10 mouse cellular contexts compared by ENCODE assay signal in genomic region chr16:31326679-31327078, GRCm38 (mm10). TPM values are rescaled to one million over a fixed set of nuclear protein-coding genes. Genes with fewer than 3 reads are reported as not detected.
A peak's percentile ranks its signal among the peaks of the same experiment; 100 is the strongest.
DNase-seq lines count a peak whose midpoint lies in the region; ATAC-seq and TF ChIP-seq lines count a peak whose summit lies in the region.
"Had no signal": no experiment of that assay in that cellular context is flagged by ENCODE, and none has a peak within 500 bp of the region (broad histone marks: within the 10 kb centered on the region; RNA-seq: fewer than 3 reads in every experiment).

No protein-coding gene starts in this region.

- no peak overlapping the region for H3K4me3 ChIP-seq in embryonic facial prominence, embryonic 14.5 days (ENCODE audit: low read depth, low read length)
- no peak overlapping the region for H3K4me3 ChIP-seq in embryonic facial prominence, embryonic 10.5 days
- no peak overlapping the region for H3K4me3 ChIP-seq in left cerebral cortex, adult 2 months

- H3K27me3 ChIP-seq in embryonic facial prominence, embryonic 14.5 days (replicated peaks; ENCODE audit: control insufficient read depth, insufficient read depth, low read length): no peaks in the 10 kb centered on the region
- H3K27me3 ChIP-seq in embryonic facial prominence, embryonic 10.5 days (replicated peaks; ENCODE audit: low read depth, poor library complexity, severe bottlenecking): no peaks in the 10 kb centered on the region

- no peak for TF ChIP-seq CTCF in left cerebral cortex, adult 2 months (IDR thresholded peaks at IDR 0.05)

- H3K4me1 ChIP-seq in embryonic facial prominence, embryonic 14.5 days (ENCODE audit: control insufficient read depth, insufficient read depth, low read length): peaks cover 12% of the 10 kb centered on the region; the same call in 1 of the 2 replicates
- H3K4me1 ChIP-seq in embryonic facial prominence, embryonic 10.5 days: peaks cover 14% of the 10 kb centered on the region

- intact Hi-C loops in heart, postnatal 10 days (cut with DNase I): loop anchor here (2.0 kb wide), 1 partner anchor 50 kb away; no protein-coding TSS in a partner anchor
- intact Hi-C loops in left cerebral cortex, adult 2 months (cut with DNase I): no loop called here

- H3K9me3 ChIP-seq in embryonic facial prominence, embryonic 14.5 days (ENCODE audit: control insufficient read depth, low read length): no peaks in the 10 kb centered on the region
- H3K9me3 ChIP-seq in embryonic facial prominence, embryonic 10.5 days: no peaks in the 10 kb centered on the region

- H3K27ac ChIP-seq in embryonic facial prominence, embryonic 14.5 days (replicated peaks; ENCODE audit: low read depth, low read length): peak overlapping the region; percentile 67
- no peak overlapping the region for H3K27ac ChIP-seq in embryonic facial prominence, embryonic 10.5 days (replicated peaks)
- H3K27ac ChIP-seq in left cerebral cortex, adult 2 months: no peak overlapping the region

- 50% methylated on average over 8 of the region's 8 CpGs for WGBS in embryonic facial prominence, embryonic 14.5 days
- 67% methylated on average over 8 of the region's 8 CpGs for WGBS in embryonic facial prominence, embryonic 10.5 days

- no peak for ATAC-seq in embryonic facial prominence, embryonic 14.5 days (ENCODE audit: low read depth)

- peak; percentile 39 for DNase-seq in embryonic facial prominence, embryonic 14.5 days (ENCODE audit: low spot score)
- no peak for DNase-seq in embryonic facial prominence, embryonic 10.5 days (ENCODE audit: low spot score)
- peak; percentile 88 for DNase-seq in R1 (ENCODE audit: low read depth, low spot score)
- DNase-seq in heart, postnatal 10 days: peak; percentile 44 to 49
- DNase-seq in kidney, postnatal 4 days: peak; percentile 49 to 68
- DNase-seq in thymus, postnatal 36 days: no peak
- DNase-seq in left cerebral cortex, adult 2 months (ENCODE audit: extremely low spot score in 1 of 2, low spot score in 2 of 2): no peak
- DNase-seq in urinary bladder, adult 2 months (ENCODE audit: low spot score): no peak
- DNase-seq: spleen, adult 18-20 months had no signal

- no peak overlapping the region for H3K9ac ChIP-seq in embryonic facial prominence, embryonic 14.5 days (ENCODE audit: low read depth, low read length)

- H3K4me2 ChIP-seq in embryonic facial prominence, embryonic 14.5 days (ENCODE audit: low read depth, low read length): no peak overlapping the region

- H3K36me3 ChIP-seq in embryonic facial prominence, embryonic 14.5 days (ENCODE audit: control insufficient read depth, insufficient read depth, low read length): no peaks in the 10 kb centered on the region
- H3K36me3 ChIP-seq in embryonic facial prominence, embryonic 10.5 days (replicated peaks): no peaks in the 10 kb centered on the region

RNA-seq across cellular contexts. Expression of gene Apod, which starts 12.1 kb away (rescaled TPM):
- 63.0 and 64.0 TPM in 2 replicates for polyA plus RNA-seq in embryonic facial prominence, embryonic 14.5 days (2014; fragmentation: Nextera tagmentation; extraction: Ambion mirVana)
- polyA plus RNA-seq in embryonic facial prominence, embryonic 10.5 days (2016; fragmentation: Nextera tagmentation; extraction: Ambion mirVana): 5.0 and 6.1 TPM in 2 replicates
- total RNA-seq in heart, postnatal 10 days (2021): 1 to 10 TPM in 1 of 2 experiments, under 1 TPM in 1; 0.91 to 1.1 TPM
- total RNA-seq in left cerebral cortex, adult 2 months (2021): 100 to 1,000 TPM; 125 to 160 TPM
- 38.4 and 57.2 TPM in 2 replicates for polyA plus RNA-seq in urinary bladder, adult 2 months (2012; rRNA removed)
- total RNA-seq: common myeloid progenitor, adult 5-6 weeks had no signal

RNA-seq across cellular contexts. Expression of gene Ppp1r2, which starts 51.6 kb away (rescaled TPM):
- 106 TPM in 2 replicates for polyA plus RNA-seq in embryonic facial prominence, embryonic 14.5 days (2014; fragmentation: Nextera tagmentation; extraction: Ambion mirVana)
- polyA plus RNA-seq in embryonic facial prominence, embryonic 10.5 days (2016; fragmentation: Nextera tagmentation; extraction: Ambion mirVana): 87.2 and 91.8 TPM in 2 replicates
- 100 to 1,000 TPM; 113 to 125 TPM for total RNA-seq in heart, postnatal 10 days (2021)
- total RNA-seq in left cerebral cortex, adult 2 months (2021): 100 to 1,000 TPM in 1 of 2 experiments, 10 to 100 TPM in 1; 92.8 to 107 TPM
- 72.3 and 91.1 TPM in 2 replicates for polyA plus RNA-seq in urinary bladder, adult 2 months (2012; rRNA removed)

Comparison
In these comparisons a context has a peak if more than half of its experiments do, and no peak if none do; other contexts are left out.
1. DNase-seq: peak in embryonic facial prominence, embryonic 14.5 days (single experiment), R1 (single experiment), heart, postnatal 10 days (2 of 2) and kidney, postnatal 4 days (2 of 2); none in embryonic facial prominence, embryonic 10.5 days (single experiment), thymus, postnatal 36 days (0 of 2), left cerebral cortex, adult 2 months (0 of 2) and urinary bladder, adult 2 months (single experiment).